Mouse (Mus musculus) lung, postnatal 0 days (tissue): ENCODE measurements around the gene Atp4b.

ENCODE experiments used
- CTCF ChIP-seq: IDR thresholded peaks from 2 replicates; pipeline ENCODE4 v1.5.1; 2016; ENCODE audit warnings: antibody characterized with exemption, mild to moderate bottlenecking
- EP300 ChIP-seq: IDR thresholded peaks from 2 replicates; pipeline ENCODE4 v1.6.1; 2016; ENCODE audit warnings: antibody characterized with exemption, mild to moderate bottlenecking, control low read depth

DNA sequence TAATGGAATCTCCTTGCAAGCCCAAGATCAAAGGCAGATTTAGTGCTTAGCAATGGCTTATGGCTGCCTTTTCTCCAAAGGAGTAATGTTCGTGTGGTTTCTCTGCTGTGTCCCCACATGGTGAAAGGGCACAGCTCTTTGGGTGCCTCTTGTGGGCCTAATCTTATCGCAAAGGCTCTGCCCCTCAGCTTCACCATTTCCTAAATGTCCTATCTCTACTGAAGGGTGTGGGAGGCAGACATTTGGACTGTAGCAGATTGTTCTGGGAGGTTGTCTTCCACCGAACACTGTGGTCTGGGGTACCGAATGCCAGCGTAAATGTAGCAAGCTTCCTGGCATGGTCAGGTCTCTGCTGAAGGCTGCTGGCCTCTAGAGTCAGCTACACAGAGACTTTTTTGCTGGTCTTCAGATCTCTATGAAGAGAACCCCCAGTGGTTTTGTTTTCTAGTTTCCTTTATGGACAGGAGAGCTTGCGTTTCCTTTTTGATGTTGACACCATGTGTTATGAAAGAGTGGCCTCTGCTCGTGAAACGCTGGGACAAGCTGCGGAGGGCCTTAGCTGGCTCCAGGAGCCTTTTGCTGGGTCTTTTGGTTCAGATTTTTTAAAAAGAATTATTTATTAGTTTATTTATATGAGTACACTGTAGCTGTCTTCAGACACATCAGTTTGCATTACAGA lies 43.3 kb downstream of the Atp4b start:
- TF ChIP-seq EP300, result no peak
- no peak for TF ChIP-seq CTCF
